Mouse (Mus musculus) cerebellum, postnatal 36 days (tissue): Measurements from ENCODE around the gene Pde10a.
"Not testable (repeated sequence)": the region's sequence is repeated elsewhere in the genome, so short reads cannot be mapped to it uniquely, and the experiment has no call there.

Source experiments
- DNase-seq, 2 experiments: peaks; one replicate each; pipeline ENCODE4 v3.0.0; 2021 to 2022; ENCODE audit warnings: mixed read lengths in 2 of 2

Gene Pde10a

GRCm38 (mm10) chr17:8647372-8647871 is 122.2 kb downstream of the Pde10a start:
- DNase-seq = peak; percentile 24 to 39

GRCm38 (mm10) chr17:8648310-8648709 is 123.1 kb downstream of the Pde10a start:
- DNase-seq = peak in 1 of 2 experiments; percentile 30

- peak; percentile 27 to 40 for DNase-seq
These were observed 127.6 kb downstream of the Pde10a start for GRCm38 (mm10) chr17:8652681-8653262.

- no peak for DNase-seq
These were observed 132.5 kb downstream of the Pde10a start for GRCm38 (mm10) chr17:8657661-8658060.

- DNase-seq = no peak
These were observed 133.7 kb downstream of the Pde10a start for GRCm38 (mm10) chr17:8658751-8659454.

- no peak for DNase-seq
These were observed 141.7 kb downstream of the Pde10a start for GRCm38 (mm10) chr17:8666912-8667311.

- DNase-seq = no peak
These were observed 149.5 kb downstream of the Pde10a start for GRCm38 (mm10) chr17:8674651-8675050.

- peak; percentile 31 to 50 for DNase-seq
These were observed 161.2 kb downstream of the Pde10a start for GRCm38 (mm10) chr17:8686356-8686755.

- no peak for DNase-seq
These were observed 162.9 kb downstream of the Pde10a start for GRCm38 (mm10) chr17:8688096-8688495.

GRCm38 (mm10) chr17:8698265-8698664 is 173.1 kb downstream of the Pde10a start:
- DNase-seq = no peak

- DNase-seq = no peak
These were observed 173.6 kb downstream of the Pde10a start for GRCm38 (mm10) chr17:8698793-8699192.

GRCm38 (mm10) chr17:8701096-8701495 is 175.9 kb downstream of the Pde10a start:
- no peak for DNase-seq

GRCm38 (mm10) chr17:8702503-8702902 is 177.3 kb downstream of the Pde10a start:
- peak; percentile 77 for DNase-seq

- DNase-seq = no peak
These were observed 182.8 kb downstream of the Pde10a start for GRCm38 (mm10) chr17:8708006-8708405.

GRCm38 (mm10) chr17:8712734-8713133 is 187.6 kb downstream of the Pde10a start:
- DNase-seq = not testable (repeated sequence)

- DNase-seq = no peak
These were observed 195.8 kb downstream of the Pde10a start for GRCm38 (mm10) chr17:8720961-8721360.

GRCm38 (mm10) chr17:8724464-8724974 is 199.3 kb downstream of the Pde10a start:
- DNase-seq = peak; percentile 74 to 75

GRCm38 (mm10) chr17:8728646-8729045 is 203.5 kb downstream of the Pde10a start:
- DNase-seq = no peak

- DNase-seq = no peak
These were observed 204.6 kb downstream of the Pde10a start for GRCm38 (mm10) chr17:8729808-8730207.

GRCm38 (mm10) chr17:8731073-8731472 is 205.9 kb downstream of the Pde10a start:
- no peak for DNase-seq

- no peak for DNase-seq
These were observed 211.1 kb downstream of the Pde10a start for GRCm38 (mm10) chr17:8736259-8736658.

GRCm38 (mm10) chr17:8742772-8743171 is 217.6 kb downstream of the Pde10a start:
- no peak for DNase-seq

- DNase-seq = no peak
These were observed 220.2 kb downstream of the Pde10a start for GRCm38 (mm10) chr17:8745334-8745733.

- DNase-seq = no peak
These were observed 224.3 kb downstream of the Pde10a start for GRCm38 (mm10) chr17:8749426-8749825.
